Mouse (Mus musculus) liver, embryonic 15.5 days (tissue): ENCODE measurements around the gene Gabrb1. TPM values are rescaled to one million over a fixed set of nuclear protein-coding genes. Genes with fewer than 3 reads are reported as not detected.

ENCODE experiments used
- ATAC-seq: fragments of 200-750 bp; cut with Nextera tagmentation; 2 replicates; pipeline ENCODE4 v1.8.0; 2017; ENCODE audit warnings: moderate number of reproducible peaks, mild to moderate bottlenecking, moderate library complexity; ENCODE audit not compliant: insufficient read depth
- H3K27ac ChIP-seq: fragments of 300-500 bp; sonication (generic); replicated peaks from 2 replicates; pipeline ENCODE4 v1.5.1; 2015; ENCODE audit warnings: mild to moderate bottlenecking, inconsistent platforms
- H3K27me3 ChIP-seq: fragments of 300-500 bp; sonication (generic); 2 replicates; pipeline ENCODE4 v1.6.1; 2015; ENCODE audit warnings: mild to moderate bottlenecking, inconsistent platforms
- H3K36me3 ChIP-seq: fragments of 300-500 bp; sonication (generic); replicated peaks from 2 replicates; pipeline ENCODE4 v1.6.1; 2015; ENCODE audit warnings: moderate library complexity, mild to moderate bottlenecking, inconsistent platforms
- H3K4me1 ChIP-seq: fragments of 300-500 bp; sonication (generic); replicated peaks from 2 replicates; pipeline ENCODE4 v1.6.1; 2015; ENCODE audit warnings: inconsistent platforms
- H3K4me2 ChIP-seq: fragments of 300-500 bp; sonication (generic); 2 replicates; pipeline ENCODE4 v1.6.1; 2015; ENCODE audit warnings: moderate library complexity, mild to moderate bottlenecking, inconsistent platforms
- H3K4me3 ChIP-seq: fragments of 300-500 bp; sonication (generic); replicated peaks from 2 replicates; pipeline ENCODE4 v1.5.1; 2015; ENCODE audit warnings: mild to moderate bottlenecking, inconsistent platforms
- H3K9ac ChIP-seq: fragments of 300-500 bp; sonication (generic); 2 replicates; pipeline ENCODE4 v1.6.1; 2015; ENCODE audit warnings: moderate library complexity, mild to moderate bottlenecking, inconsistent platforms
- H3K9me3 ChIP-seq: fragments of 300-500 bp; sonication (generic); replicated peaks from 2 replicates; pipeline ENCODE4 v1.6.1; 2016; ENCODE audit warnings: inconsistent platforms
- WGBS: fragments of 180-500 bp; shearing (Covaris S2); methylation state at CpG from one replicate; pipeline ENCODE4 v1.1.7; 2015; ENCODE audit warnings: mixed read lengths; ENCODE audit not compliant: insufficient replicate concordance; 5-methylcytosine and 5-hydroxymethylcytosine counted together
- polyA plus RNA-seq: library from polyadenylated mRNA; unstranded; fragments of >200 nt; fragmentation: Nextera tagmentation; extraction: Ambion mirVana; gene quantifications from 2 replicates; pipeline ENCODE4 v1.2.1, GENCODE M21; 2015

Gabrb1 gene
- polyA plus RNA-seq, 1 experiment from 2014 or later, result 0.03 TPM

DNA sequence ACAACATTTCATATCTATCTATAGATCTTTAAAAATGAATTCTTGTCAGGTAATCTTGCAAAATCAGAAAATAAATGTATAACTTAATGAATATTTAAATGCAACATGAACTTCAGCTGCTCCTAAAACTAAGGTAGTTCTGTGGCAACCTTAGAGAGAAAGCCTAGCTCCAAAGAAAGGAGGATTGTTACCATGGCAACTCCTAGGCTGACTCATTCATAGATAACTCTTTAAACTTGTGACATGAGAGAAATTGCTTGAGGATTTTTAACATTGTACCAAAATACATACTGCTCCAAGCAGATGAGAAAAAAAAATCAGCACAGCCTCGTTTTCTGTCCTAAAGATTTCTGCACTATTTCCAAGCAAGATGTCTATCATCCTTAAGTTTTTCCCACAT is 171.1 kb downstream of the Gabrb1 start:
- no peak overlapping the region for H3K4me3 ChIP-seq
- H3K4me2 ChIP-seq, result no peak overlapping the region
- no peaks in the 10 kb centered on the region for H3K36me3 ChIP-seq
- H3K9me3 ChIP-seq, result no peaks in the 10 kb centered on the region
- no peak for ATAC-seq
- no peaks in the 10 kb centered on the region for H3K27me3 ChIP-seq
- no peak overlapping the region for H3K9ac ChIP-seq
- WGBS, result 45% methylated on average over 1 of the region's 1 CpGs
- H3K27ac ChIP-seq, result no peak overlapping the region
- H3K4me1 ChIP-seq, result no peaks in the 10 kb centered on the region

DNA sequence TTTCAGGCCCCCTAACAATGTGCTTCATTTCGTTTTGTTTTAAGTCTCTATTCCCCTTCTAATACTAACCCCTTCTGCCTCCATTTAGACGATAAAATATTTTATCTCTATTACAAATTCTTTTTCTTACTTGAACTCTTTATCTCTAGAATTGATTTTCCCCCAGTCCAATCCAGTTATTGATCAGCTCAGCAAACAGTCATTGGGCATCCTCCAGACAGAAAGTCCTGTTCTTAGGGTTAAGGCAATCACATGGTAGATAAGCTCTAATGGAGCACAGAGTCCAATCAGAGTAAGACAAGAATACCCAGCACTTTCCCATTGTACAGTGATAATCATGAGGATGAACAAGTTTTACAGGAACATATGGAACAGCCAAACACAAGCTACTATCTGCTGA is 172.4 kb downstream of the Gabrb1 start:
- Histone ChIP-seq H3K27me3 (no peaks in the 10 kb centered on the region), H3K9ac (no peak overlapping the region), H3K4me2 (no peak overlapping the region), H3K4me1 (no peaks in the 10 kb centered on the region), H3K9me3 (no peaks in the 10 kb centered on the region), H3K27ac (no peak overlapping the region), H3K4me3 (no peak overlapping the region), H3K36me3 (no peaks in the 10 kb centered on the region)
- ATAC-seq, result no peak
- WGBS, result 41% methylated on average over 2 of the region's 2 CpGs

DNA sequence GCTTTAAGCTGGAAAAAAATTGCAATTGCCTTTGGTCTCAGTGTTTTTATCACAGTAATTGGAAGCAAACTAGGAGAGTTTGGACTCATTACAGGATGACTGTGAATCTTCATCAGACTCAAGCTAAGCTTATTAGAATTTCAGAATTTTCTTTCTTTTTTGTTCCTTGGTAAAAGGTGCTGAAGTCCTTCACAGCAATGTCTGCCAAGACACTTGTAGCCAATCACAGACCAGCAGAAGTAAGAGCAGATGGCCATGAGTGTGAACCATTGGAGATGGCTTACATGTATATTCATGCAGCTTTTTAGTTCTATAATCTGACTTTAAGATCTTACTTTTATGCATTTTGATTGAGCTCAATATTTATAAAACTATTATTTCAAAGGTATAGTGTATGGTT is 184.3 kb downstream of the Gabrb1 start:
- Histone ChIP-seq H3K27ac (no peak overlapping the region), H3K4me3 (no peak overlapping the region), H3K9me3 (no peaks in the 10 kb centered on the region), H3K9ac (no peak overlapping the region), H3K27me3 (no peaks in the 10 kb centered on the region), H3K4me1 (no peaks in the 10 kb centered on the region), H3K36me3 (no peaks in the 10 kb centered on the region), H3K4me2 (no peak overlapping the region)
- ATAC-seq, result no peak

DNA sequence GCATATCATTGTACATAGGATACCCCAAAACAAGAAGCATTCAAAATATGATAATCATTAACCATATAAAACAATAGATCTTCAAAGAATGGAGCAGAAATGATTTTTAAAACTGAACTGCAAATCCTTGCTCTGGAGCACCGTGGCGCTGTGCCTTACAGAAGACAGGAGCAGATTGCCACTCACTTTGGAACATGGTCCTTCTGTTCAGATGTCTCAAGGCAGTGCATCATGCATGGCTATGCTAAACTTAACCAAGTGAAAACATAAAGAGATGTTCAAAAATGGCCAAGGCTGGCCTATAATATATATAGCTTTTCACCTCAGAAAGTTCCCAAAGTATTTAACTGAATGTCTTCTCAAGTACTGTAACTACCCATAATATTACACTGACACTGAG is 240.3 kb downstream of the Gabrb1 start:
- H3K9me3 ChIP-seq, result 0 out of 2 replicates have a peak, but pooled peaks cover 2% of the 10 kb centered on the region
- no peaks in the 10 kb centered on the region for H3K36me3 ChIP-seq
- H3K4me3 ChIP-seq, result no peak overlapping the region
- ATAC-seq, result no peak
- H3K9ac ChIP-seq, result no peak overlapping the region
- no peaks in the 10 kb centered on the region for H3K4me1 ChIP-seq
- no peak overlapping the region for H3K4me2 ChIP-seq
- H3K27me3 ChIP-seq, result no peaks in the 10 kb centered on the region
- 71% methylated on average over 2 of the region's 2 CpGs for WGBS
- no peak overlapping the region for H3K27ac ChIP-seq

DNA sequence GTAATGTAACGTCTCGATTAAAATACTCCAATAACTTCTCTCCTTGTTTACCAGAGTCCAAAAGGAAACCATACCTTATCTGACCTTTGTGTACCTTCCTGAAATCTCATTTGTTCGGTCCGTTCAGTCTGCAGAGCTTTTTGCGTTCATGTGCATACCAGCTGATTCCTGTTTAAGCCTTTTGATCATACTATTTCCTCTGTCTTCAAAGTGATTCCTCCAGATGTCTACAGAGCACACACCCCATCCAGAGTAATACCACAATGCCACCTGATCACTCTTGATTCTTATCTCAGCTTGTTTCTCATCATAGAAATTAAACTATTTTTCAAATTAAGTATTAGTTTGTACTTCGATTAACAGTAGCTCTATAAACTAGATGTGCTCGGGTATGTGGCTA is 245.5 kb downstream of the Gabrb1 start:
- Histone ChIP-seq H3K4me1 (no peaks in the 10 kb centered on the region), H3K9me3 (0 out of 2 replicates have a peak, but pooled peaks cover 2% of the 10 kb centered on the region), H3K4me2 (no peak overlapping the region), H3K4me3 (no peak overlapping the region), H3K27ac (no peak overlapping the region), H3K36me3 (no peaks in the 10 kb centered on the region), H3K9ac (no peak overlapping the region), H3K27me3 (no peaks in the 10 kb centered on the region)
- no peak for ATAC-seq
- WGBS, result 62% methylated on average over 7 of the region's 7 CpGs

GRCm38 (mm10) chr5:71914028-71914427 is 256.1 kb downstream of the Gabrb1 start:
- H3K4me1 ChIP-seq, result no peaks in the 10 kb centered on the region
- H3K4me2 ChIP-seq, result no peak overlapping the region
- WGBS, result 43% methylated on average over 1 of the region's 1 CpGs
- no peak for ATAC-seq
- H3K27ac ChIP-seq, result no peak overlapping the region
- no peaks in the 10 kb centered on the region for H3K36me3 ChIP-seq
- H3K9me3 ChIP-seq, result no peaks in the 10 kb centered on the region
- no peak overlapping the region for H3K4me3 ChIP-seq
- no peaks in the 10 kb centered on the region for H3K27me3 ChIP-seq
- no peak overlapping the region for H3K9ac ChIP-seq

- H3K4me2 ChIP-seq, result no peak overlapping the region
- H3K27ac ChIP-seq, result no peak overlapping the region
- H3K36me3 ChIP-seq, result no peaks in the 10 kb centered on the region
- ATAC-seq, result no peak
- H3K4me3 ChIP-seq, result no peak overlapping the region
- no peaks in the 10 kb centered on the region for H3K4me1 ChIP-seq
- WGBS, result 60% methylated on average over 4 of the region's 4 CpGs
- no peaks in the 10 kb centered on the region for H3K9me3 ChIP-seq
- no peaks in the 10 kb centered on the region for H3K27me3 ChIP-seq
- no peak overlapping the region for H3K9ac ChIP-seq
These were observed 257.8 kb downstream of the Gabrb1 start for GRCm38 (mm10) chr5:71915711-71916110.

- Histone ChIP-seq H3K9ac (no peak overlapping the region), H3K4me3 (no peak overlapping the region), H3K4me1 (no peaks in the 10 kb centered on the region), H3K36me3 (no peaks in the 10 kb centered on the region), H3K9me3 (no peaks in the 10 kb centered on the region), H3K4me2 (no peak overlapping the region), H3K27ac (no peak overlapping the region), H3K27me3 (no peaks in the 10 kb centered on the region)
- 61% methylated on average over 4 of the region's 4 CpGs for WGBS
- no peak for ATAC-seq
These were observed 259.3 kb downstream of the Gabrb1 start for GRCm38 (mm10) chr5:71917206-71917605.

GRCm38 (mm10) chr5:71923636-71924035 is 265.7 kb downstream of the Gabrb1 start:
- Histone ChIP-seq H3K4me2 (no peak overlapping the region), H3K4me3 (no peak overlapping the region), H3K9ac (no peak overlapping the region), H3K9me3 (no peaks in the 10 kb centered on the region), H3K4me1 (no peaks in the 10 kb centered on the region), H3K27me3 (no peaks in the 10 kb centered on the region), H3K36me3 (no peaks in the 10 kb centered on the region), H3K27ac (no peak overlapping the region)
- no peak for ATAC-seq
- 34% methylated on average over 4 of the region's 4 CpGs for WGBS

- 59% methylated on average over 5 of the region's 5 CpGs for WGBS
- ATAC-seq, result no peak
These were observed 268.4 kb downstream of the Gabrb1 start for GRCm38 (mm10) chr5:71926336-71926735.

DNA sequence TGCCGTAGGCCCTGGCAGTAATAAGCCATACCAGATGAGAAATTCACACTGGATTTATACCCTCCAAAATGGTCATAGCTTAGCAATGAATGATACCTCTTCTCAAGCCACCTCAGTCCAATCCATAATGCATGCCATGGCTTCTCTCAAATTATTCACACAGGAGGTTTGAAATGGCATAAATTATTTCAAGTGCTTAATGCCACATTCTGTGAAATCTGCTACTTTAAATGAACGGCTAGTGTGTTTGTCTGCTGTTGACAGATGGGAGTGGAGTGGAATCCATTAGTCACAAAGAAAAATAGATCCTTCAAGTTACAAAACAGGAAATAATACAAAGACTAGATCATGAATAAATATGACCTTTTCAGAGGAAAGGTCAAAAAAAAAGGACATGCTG is 272.1 kb downstream of the Gabrb1 start:
- H3K4me3 ChIP-seq, result no peak overlapping the region
- no peak for ATAC-seq
- no peaks in the 10 kb centered on the region for H3K36me3 ChIP-seq
- H3K9me3 ChIP-seq, result no peaks in the 10 kb centered on the region
- no peak overlapping the region for H3K4me2 ChIP-seq
- no peak overlapping the region for H3K9ac ChIP-seq
- WGBS, result 67% methylated on average over 2 of the region's 2 CpGs
- no peaks in the 10 kb centered on the region for H3K27me3 ChIP-seq
- H3K27ac ChIP-seq, result no peak overlapping the region
- no peaks in the 10 kb centered on the region for H3K4me1 ChIP-seq

More at GRCm38 (mm10) chr5:71926336-71926735, 268.4 kb downstream of the Gabrb1 start:
- H3K9me3 ChIP-seq, result no peaks in the 10 kb centered on the region
- no peak overlapping the region for H3K9ac ChIP-seq
- no peaks in the 10 kb centered on the region for H3K27me3 ChIP-seq
- H3K4me3 ChIP-seq, result no peak overlapping the region
- H3K4me2 ChIP-seq, result no peak overlapping the region
- H3K4me1 ChIP-seq, result no peaks in the 10 kb centered on the region
- H3K27ac ChIP-seq, result no peak overlapping the region
- no peaks in the 10 kb centered on the region for H3K36me3 ChIP-seq

DNA sequence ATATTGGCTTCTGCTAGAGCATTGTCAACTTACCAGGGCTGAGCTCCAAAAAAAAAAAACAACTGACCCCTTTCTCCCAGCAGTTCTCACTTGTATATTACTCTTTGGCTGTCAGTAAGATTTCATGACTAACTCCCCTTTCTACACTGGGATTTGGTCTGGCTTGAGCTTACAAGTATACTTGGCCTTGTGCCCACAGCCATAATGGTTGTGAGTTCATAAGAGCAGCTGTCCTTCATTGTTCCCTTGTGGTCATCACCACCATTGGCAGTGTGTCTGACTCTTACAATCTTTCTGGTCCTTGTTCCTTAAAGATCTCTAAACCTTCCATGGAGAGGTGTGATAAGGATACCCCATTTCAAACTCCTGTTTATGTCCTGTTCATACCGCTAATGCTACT is 293.5 kb downstream of the Gabrb1 start:
- H3K4me1 ChIP-seq, result no peaks in the 10 kb centered on the region
- H3K9ac ChIP-seq, result no peak overlapping the region
- no peak overlapping the region for H3K27ac ChIP-seq
- no peak overlapping the region for H3K4me2 ChIP-seq
- H3K27me3 ChIP-seq, result no peaks in the 10 kb centered on the region
- ATAC-seq, result no peak
- no peaks in the 10 kb centered on the region for H3K9me3 ChIP-seq
- H3K36me3 ChIP-seq, result no peaks in the 10 kb centered on the region
- WGBS, result 67% methylated on average over 1 of the region's 1 CpGs
- H3K4me3 ChIP-seq, result no peak overlapping the region
